Mouse (Mus musculus) lung, adult 2 months (tissue): ENCODE data around the gene Plekha8. TPM values are rescaled to one million over a fixed set of nuclear protein-coding genes. Genes with fewer than 3 reads are reported as not detected.

Experiments
- DNase-seq: peaks from one replicate; pipeline ENCODE4 v3.0.0; 2022
- H3K4me1 ChIP-seq: fragments of 200-500 bp; 2 replicates; pipeline ENCODE4 v1.6.1; 2011; ENCODE audit warnings: low read length; ENCODE audit not compliant: control insufficient read depth, insufficient read depth
- H3K4me3 ChIP-seq: fragments of 200-500 bp; replicated peaks from 2 replicates; pipeline ENCODE3; 2011; ENCODE audit warnings: low read depth, mild to moderate bottlenecking, control low read depth, low read length; ENCODE audit errors: extremely low read depth
- CTCF ChIP-seq: fragments of 200-500 bp; IDR thresholded peaks from 2 replicates; pipeline ENCODE4 v1.5.1; 2011; ENCODE audit warnings: mild to moderate bottlenecking, low read length, control low read depth; ENCODE audit not compliant: insufficient read depth
- POLR2A ChIP-seq: fragments of 200-500 bp; IDR thresholded peaks from 2 replicates; pipeline ENCODE4 v1.6.1; 2011; ENCODE audit warnings: low read depth, mild to moderate bottlenecking, control low read depth, low read length, borderline replicate concordance; ENCODE audit errors: extremely low read depth
- WGBS: fragments of 180-500 bp; shearing (Covaris S2); methylation state at CpG from one replicate; pipeline ENCODE4 v1.1.7; 2018; 5-methylcytosine and 5-hydroxymethylcytosine counted together
- polyA plus RNA-seq: library from polyadenylated mRNA; depleted of rRNA; stranded (reverse); fragments of >200 nt; gene quantifications from 2 replicates; pipeline ENCODE4 v1.2.3, GENCODE M21; 2012; rRNA removed

Plekha8 gene
- polyA plus RNA-seq, 1 experiment: 4.5 TPM

DNA sequence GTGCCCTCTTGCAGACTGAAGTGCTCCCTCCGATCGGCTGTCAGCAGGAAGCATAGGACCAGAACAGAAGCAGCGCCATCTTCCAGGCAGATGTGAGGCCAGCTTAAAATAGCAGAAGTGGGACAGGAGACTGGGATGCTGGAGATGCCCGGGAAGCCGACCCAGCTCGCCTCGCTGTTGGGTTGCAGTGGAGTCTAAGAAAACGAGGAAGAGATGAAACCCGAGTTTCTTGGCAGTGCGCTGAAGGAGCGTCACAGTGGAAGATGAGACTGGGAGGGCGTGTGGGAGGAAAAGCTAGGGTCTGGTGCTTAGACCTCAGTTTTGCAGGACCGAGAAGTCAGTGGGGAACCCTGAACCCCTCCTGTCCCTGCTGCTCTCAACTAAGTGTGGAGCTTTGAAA is 95.9 kb downstream of the Plekha8 start:
- DNase-seq: no peak
- Histone ChIP-seq H3K4me3 (no peak overlapping the region), H3K4me1 (no peaks in the 10 kb centered on the region)
- 85% methylated on average over 13 of the region's 13 CpGs for WGBS
- no peak for TF ChIP-seq POLR2A

DNA sequence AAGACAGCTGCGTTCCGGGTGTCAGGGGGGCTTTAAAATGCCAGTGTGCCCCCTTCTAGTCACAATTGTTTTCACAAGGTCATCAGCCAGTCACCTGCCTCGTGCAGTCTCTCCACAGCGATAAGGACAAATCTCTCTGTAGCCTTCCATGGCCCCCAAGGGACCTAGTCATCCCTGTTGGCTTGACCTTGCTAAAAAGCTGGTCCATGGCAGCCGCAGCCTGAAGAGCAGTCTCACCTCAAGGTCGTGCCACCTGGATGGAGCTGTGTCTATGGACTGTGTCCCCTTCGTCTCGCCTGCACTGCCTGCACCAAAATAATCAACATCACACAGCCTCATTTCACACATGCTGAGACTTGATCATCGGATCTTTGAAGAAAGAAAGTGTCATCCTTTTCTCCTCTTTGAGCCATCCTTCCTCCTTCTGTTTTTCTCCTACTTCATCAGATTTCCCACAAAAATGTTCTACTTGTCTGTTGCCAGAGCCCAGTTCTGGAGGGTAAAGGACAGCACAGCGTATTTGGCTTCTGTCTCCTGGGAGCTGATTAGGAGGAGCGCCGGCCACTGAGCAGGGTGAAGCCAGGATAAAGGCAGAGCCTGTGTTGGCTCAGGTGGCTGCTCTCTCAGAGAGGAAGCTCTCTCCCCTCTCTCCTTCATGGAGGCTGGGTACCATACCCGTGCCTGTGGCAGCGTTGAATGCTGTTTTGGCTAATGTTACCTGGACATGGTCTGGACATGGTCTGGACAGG is 96.6 kb downstream of the Plekha8 start:
- Histone ChIP-seq H3K4me3 (no peak overlapping the region), H3K4me1 (no peaks in the 10 kb centered on the region)
- no peak for TF ChIP-seq POLR2A
- no peak for TF ChIP-seq CTCF
- 79% methylated on average over 14 of the region's 14 CpGs for WGBS
- no peak for DNase-seq

DNA sequence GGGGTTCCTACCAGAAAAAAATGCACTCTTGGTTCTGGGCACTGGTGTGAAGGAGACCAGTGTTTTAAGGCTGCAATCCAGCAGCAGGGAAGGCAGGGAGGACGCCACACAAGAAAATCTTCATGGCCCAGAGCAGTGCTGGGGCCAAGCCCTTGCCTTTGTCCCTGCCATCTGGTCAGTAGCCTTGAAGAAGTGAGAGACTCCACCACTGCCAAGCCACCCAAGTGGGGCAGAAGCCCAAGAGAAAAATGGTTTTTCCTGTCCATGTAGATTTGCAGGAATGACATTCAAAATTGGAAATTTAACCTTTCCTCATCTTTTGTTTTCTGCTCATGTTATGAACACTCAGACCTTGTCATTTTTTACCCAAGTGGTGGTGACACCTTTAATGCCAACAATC is 97.3 kb downstream of the Plekha8 start:
- no peak for DNase-seq
- WGBS: 77% methylated on average over 1 of the region's 1 CpGs
- no peak for TF ChIP-seq POLR2A
- TF ChIP-seq CTCF: no peak

DNA sequence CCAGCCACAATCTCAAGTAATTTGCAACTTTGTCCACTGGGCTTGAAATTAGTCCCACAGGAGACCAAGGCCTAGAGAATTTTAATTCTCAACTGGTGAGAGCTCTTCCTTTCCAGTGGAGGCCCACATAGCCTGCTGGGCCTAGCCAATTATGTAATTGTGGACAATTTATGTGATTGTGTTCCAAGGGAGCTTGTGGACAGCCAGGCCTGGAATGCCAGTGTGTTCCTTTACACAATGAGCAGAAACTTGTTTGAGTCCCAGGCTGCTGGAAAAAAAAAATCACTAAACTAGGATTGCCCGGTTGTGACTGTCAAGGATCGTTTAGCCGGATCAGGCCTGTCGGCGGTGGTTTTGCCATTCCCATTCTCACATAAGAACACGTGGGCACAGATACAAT is 98.4 kb downstream of the Plekha8 start:
- 88% methylated on average over 6 of the region's 6 CpGs for WGBS
- DNase-seq: no peak
- Histone ChIP-seq H3K4me1 (no peaks in the 10 kb centered on the region), H3K4me3 (no peak overlapping the region)
- TF ChIP-seq CTCF (no peak), POLR2A (no peak)

More for the DNA sequence above, 97.3 kb downstream of the Plekha8 start:
- Histone ChIP-seq H3K4me3 (no peak overlapping the region), H3K4me1 (no peaks in the 10 kb centered on the region)

Other genes with a start within 250 kb of the Plekha8 start
- gene Wipf3, start 165.5 kb upstream of the Plekha8 start, polyA plus RNA-seq: 4.6 and 5.0 TPM in 2 replicates
- gene Scrn1, start 28.6 kb upstream of the Plekha8 start, polyA plus RNA-seq: 9.5 and 12.7 TPM in 2 replicates
- gene Fkbp14, start 2.2 kb downstream of the Plekha8 start, polyA plus RNA-seq: 4.1 and 6.1 TPM in 2 replicates
- 9.3 and 9.5 TPM in 2 replicates for gene Mturn, start 86.5 kb downstream of the Plekha8 start, polyA plus RNA-seq
- 6.9 and 8.3 TPM in 2 replicates for gene Znrf2, start 221.8 kb downstream of the Plekha8 start, polyA plus RNA-seq